Mouse (Mus musculus): ENCODE measurements at regions not wholly inside any gene's neighbourhood (a gene's known extent, or its start where the extent isn't known, plus 50 kb on each side); places are given as distances from the start of the nearest gene placed in this dataset.

DNA sequence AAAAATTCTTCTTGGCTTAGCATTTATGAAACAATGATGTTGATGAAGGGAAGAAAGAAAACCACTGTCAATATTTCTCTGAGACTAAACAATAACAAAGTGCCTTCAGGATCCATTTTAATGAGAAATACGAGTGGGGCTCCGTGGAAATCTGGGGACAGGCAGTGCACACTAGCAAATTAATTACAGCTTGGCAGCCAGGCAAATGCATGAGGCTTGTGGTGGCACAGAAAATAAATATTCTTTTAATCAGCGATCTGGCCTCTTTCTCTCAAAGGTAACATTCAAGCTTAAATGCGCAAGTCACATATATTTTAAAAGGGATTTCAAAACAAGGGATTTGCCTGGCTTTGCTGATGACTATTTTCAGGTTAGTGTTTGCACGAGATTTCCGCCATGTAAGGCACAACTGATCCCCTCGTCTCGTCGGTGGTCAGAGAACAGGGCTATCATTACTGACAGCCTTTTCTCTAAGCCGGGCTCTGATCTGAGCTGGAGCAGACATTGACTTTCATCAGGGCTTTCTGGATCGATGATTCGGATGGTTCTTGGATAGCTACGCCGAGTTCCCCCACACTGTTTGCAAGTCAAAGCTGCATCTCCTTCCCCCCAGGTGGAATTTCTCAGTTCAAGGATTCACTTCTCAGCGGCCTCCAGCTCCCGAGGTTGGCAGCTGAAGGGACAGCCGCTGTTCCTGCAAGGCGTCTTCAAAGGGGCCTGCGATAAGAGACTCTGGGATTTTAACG, 109.1 kb upstream of the Ptbp2 start:
- peak; percentile 36 to 38 for DNase-seq (ENCODE audit: low spot score in 2 of 2)

- DNase-seq (ENCODE audit: low spot score in 2 of 2): no peak
These were observed 108.4 kb upstream of the Ptbp2 start for GRCm38 (mm10) chr3:119892533-119893164.

- DNase-seq (ENCODE audit: low spot score in 2 of 2): no peak
These were observed 106.6 kb upstream of the Ptbp2 start for GRCm38 (mm10) chr3:119890911-119891310.

GRCm38 (mm10) chr3:119888487-119888886, 104.2 kb upstream of the Ptbp2 start:
- DNase-seq (ENCODE audit: low spot score in 2 of 2): no peak

- no peak for DNase-seq (ENCODE audit: low spot score in 2 of 2)
These were observed 92.1 kb upstream of the Ptbp2 start for GRCm38 (mm10) chr3:119876395-119876794.

- DNase-seq (ENCODE audit: low spot score in 2 of 2): no peak
These were observed 90.8 kb upstream of the Ptbp2 start for GRCm38 (mm10) chr3:119875061-119875460.

DNA sequence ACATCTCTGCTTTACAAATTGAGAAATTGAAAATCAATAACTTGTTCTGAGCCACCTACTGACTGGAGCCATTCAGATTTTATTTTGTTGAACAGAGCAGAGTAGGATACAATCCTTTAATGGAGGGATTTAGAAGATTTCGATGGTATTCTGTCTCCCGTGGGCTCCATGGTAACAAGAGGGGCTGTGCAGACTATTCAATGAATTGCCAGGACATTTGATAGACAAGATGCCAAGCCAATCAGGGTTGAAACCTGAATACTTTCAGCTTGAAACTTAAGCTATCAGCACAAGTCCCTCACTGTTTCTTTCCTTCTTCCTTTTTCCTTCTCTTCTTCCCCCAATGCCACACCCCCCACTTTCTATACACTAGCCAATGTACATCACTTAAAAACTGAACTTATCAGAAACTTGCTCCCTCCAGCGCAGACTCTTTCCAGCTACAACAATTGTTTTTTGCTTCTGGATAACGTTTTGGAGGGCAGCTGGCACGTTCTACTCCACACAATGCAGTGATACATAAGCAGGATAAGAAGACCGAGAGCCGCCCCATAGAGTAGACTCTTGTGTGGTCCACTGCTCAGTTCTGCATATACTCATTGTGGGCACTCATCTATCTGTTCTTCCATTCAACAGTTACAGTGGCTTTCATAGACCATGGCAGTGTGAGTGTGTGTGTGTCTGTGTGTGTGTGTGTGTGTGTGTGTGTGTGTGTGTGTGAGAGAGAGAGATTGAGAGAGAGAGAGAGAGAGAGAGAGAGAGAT, 78.1 kb upstream of the Ptbp2 start:
- DNase-seq (ENCODE audit: low spot score in 2 of 2): peak; percentile 20 to 86
